Mouse (Mus musculus) left cerebral cortex, adult 2 months (tissue): ENCODE data around the gene Olfr66. TPM values are rescaled to one million over a fixed set of nuclear protein-coding genes. Genes with fewer than 3 reads are reported as not detected.

Experiments
- DNase-seq, 2 experiments: peaks; one replicate each; pipeline ENCODE4 v3.0.0; 2021 to 2022; ENCODE audit warnings: low spot score in 2 of 2, mixed read lengths in 1 of 2; ENCODE audit errors: extremely low spot score in 1 of 2
- H3K27ac ChIP-seq: fragments of 200-600 bp; 2 replicates; pipeline ENCODE4 v1.8.1; 2022
- H3K4me3 ChIP-seq: fragments of 200-600 bp; 2 replicates; pipeline ENCODE4 v1.8.1; 2022
- CTCF ChIP-seq: fragments of 200-600 bp; IDR thresholded peaks from 2 replicates; pipeline ENCODE4 v1.8.1; 2022; ENCODE audit warnings: antibody characterized with exemption, mild to moderate bottlenecking, moderate library complexity
- intact Hi-C: fragments of 180-260 bp; cut with DNase I; formaldehyde crosslinking; loops from one replicate; pipeline ENCODE4 v1.15.1; 2025
- total RNA-seq, 2 experiments: library from RNA; stranded (reverse); gene quantifications; 2 replicates each; pipeline ENCODE4 v1.2.3; 2021

Olfr66 gene
- total RNA-seq, 2 experiments from 2014 or later, result not detected

DNA sequence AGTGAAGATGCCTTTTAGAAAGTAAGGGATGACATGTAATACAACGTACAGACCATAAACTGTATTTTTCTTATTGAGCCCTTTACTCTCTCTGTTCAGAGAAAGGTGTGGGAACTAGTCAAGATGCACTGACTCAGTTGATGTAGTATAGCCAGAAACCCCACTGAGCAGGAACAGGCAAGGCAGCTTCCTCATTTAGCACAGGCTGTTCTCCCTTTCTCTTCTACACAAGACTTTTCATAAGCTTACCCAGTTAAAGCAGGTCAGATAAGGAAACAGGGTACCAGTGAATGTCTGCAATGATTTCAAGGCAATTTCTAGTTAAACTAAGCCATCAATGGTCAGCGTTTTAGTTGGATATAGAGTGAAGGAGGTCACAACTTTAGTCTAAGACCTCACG, 24.5 kb downstream of the Olfr66 start:
- no peak for TF ChIP-seq CTCF
- DNase-seq, result no peak
- no peak overlapping the region for H3K4me3 ChIP-seq
- no peak overlapping the region for H3K27ac ChIP-seq
- intact Hi-C loops, result no loop called here

DNA sequence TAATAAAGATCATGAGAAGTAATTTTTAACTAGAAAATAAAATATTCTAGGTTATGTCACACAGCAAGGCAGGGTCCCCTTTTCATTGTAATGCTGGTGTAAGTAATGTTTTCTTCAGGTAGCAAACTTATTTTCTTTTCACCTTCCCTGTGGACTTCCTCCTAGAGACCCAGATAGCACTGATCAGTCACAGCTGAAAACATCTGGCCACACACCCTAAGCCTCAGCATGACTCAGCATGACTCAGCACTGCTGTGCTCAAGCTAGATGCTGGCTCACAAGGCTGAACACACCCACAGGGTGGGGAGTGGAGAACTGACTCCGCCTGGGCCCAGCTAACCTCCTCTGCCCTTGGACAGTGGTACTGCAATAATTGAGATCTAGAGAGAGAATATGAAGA, 25.2 kb downstream of the Olfr66 start:
- no peak for DNase-seq
- intact Hi-C loops, result no loop called here
- H3K27ac ChIP-seq, result no peak overlapping the region
- no peak overlapping the region for H3K4me3 ChIP-seq
- TF ChIP-seq CTCF, result no peak

DNA sequence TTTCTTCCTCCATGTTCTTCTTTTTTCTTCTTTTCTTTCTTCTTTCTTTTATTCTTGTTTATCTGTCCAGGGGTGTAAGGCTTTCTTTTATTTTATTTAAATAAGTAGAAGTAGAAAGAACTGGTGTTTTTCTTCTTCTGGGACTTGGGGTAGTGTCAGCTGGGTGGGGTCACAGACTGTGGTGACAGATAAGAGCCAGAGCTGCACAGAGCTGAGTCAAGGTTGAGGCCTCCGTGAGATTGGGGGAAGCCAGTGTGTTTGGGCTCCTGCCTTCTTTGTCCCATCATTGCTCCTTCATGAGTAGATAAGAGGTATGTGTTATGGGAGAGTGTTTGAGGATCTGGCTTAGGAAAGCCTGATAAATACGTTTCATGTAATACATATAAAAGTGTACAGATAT, 27.0 kb downstream of the Olfr66 start:
- intact Hi-C loops, result no loop called here
- H3K27ac ChIP-seq, result no peak overlapping the region
- H3K4me3 ChIP-seq, result no peak overlapping the region
- no peak for DNase-seq
- no peak for TF ChIP-seq CTCF

DNA sequence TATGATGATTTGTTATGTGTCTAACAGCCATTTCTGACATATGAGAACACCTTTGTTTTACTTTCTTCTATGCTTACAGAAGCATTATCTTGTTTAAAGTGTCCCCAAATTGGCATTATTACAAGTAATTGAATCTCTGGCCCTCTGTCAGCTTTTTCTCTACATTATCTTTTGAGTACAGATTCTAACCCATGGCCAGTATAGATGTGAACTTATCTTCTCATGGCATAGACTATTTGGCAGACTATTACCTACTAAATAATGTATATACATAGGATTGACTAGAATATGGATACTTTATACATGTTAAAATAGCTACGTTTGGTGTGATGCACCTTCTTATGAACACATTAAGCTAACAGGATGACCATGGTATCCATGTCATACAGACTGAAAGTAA, 31.4 kb downstream of the Olfr66 start:
- no peak for DNase-seq
- intact Hi-C loops, result no loop called here
- H3K4me3 ChIP-seq, result no peak overlapping the region
- H3K27ac ChIP-seq, result no peak overlapping the region
- no peak for TF ChIP-seq CTCF

- intact Hi-C loops, result no loop called here
- H3K4me3 ChIP-seq, result no peak within 1 kb of the TSS
- TF ChIP-seq CTCF, result no peak
- DNase-seq, result no peak
- H3K27ac ChIP-seq, result no peak within 1 kb of the TSS
Observed at GRCm38 (mm10) chr7:103853090-103853489, 33.0 kb downstream of the Olfr66 start, which contains the start of gene Hbb-y. TSS of gene Hbb-y (minus strand) at chr7:103853216.

DNA sequence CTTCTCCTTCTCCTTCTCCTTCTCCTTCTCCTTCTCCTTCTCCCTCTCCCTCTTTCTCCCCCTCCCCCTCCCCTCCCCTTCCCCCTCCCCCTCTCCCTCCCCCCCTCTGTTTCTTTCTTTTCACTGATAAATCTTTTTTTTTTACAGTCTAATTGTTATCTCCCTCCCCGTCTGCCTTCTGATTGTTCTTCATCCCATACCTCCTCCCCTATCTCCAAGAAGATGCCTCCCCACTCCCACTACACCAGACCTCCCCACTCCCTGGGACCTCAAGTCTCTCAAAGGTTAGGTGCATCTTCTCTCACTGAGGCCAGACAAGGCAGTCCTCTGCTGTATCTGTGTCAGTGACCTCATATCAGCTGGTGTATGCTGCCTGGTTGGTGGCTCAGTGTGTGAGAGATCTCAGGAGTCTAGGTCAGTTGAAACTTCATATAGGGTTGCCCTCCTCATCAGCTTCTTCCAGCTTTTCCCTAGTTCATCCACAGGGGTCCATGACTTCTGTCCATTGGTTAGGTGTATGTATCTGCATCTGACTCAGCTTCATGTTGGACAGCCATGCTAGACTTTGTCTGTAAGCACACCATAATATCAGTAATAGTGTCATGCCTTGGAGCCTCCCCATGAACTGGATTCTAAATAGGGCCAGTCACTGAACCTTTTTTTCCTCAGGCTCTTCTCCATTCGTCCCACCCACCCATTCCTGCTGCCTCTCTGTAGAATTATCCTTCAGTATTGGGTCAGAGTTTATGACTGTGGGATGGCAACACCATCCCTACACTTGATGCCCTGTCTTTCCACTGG, 41.3 kb downstream of the Olfr66 start:
- intact Hi-C loops, result no loop called here
- Histone ChIP-seq H3K4me3 (no peak overlapping the region), H3K27ac (no peak overlapping the region)
- TF ChIP-seq CTCF, result no peak
- no peak for DNase-seq

GRCm38 (mm10) chr7:103843034-103843433, 43.0 kb downstream of the Olfr66 start, which contains the start of gene Hbb-bh1:
TSS of gene Hbb-bh1 (minus strand) at chr7:103843164.
- no peak for TF ChIP-seq CTCF
- no peak for DNase-seq
- intact Hi-C loops, result no loop called here
- no peak within 1 kb of the TSS for H3K4me3 ChIP-seq
- no peak within 1 kb of the TSS for H3K27ac ChIP-seq

DNA sequence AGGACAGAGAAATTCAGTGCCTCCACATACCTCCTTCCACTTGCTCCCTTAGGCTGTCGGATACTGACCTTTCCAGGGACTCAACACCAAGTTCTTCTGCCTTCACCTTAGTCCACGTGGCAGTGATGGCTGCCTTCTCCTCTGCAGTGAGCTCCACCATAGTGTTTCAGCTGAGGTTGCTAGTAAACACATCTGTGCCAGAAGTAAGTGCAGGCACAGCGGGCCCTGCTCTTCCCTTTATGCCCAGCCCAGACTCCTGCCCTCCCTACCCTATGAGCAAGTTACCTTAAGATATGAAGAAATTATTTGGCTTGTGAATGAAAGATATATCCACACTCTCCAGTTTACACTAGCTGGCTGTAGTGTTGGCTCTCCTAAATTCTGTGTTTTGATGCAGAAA, 45.8 kb downstream of the Olfr66 start, which contains the start of gene Hbb-bh2:
TSS of gene Hbb-bh2 (minus strand) at position 253 of the 400 bp plus-strand sequence.
- TF ChIP-seq CTCF, result no peak
- H3K4me3 ChIP-seq, result no peak within 1 kb of the TSS
- no peak for DNase-seq
- no peak within 1 kb of the TSS for H3K27ac ChIP-seq
- intact Hi-C loops, result no loop called here

Other genes with a start within 250 kb of the Olfr66 start
- gene Olfr622, start 243.6 kb downstream of the Olfr66 start, total RNA-seq, result not detected
- not detected for gene Olfr623, start 222.6 kb downstream of the Olfr66 start, total RNA-seq
- under 1 TPM in 1 of 2 experiments, not detected in 1; 0.07 TPM for gene Olfr624, start 215.1 kb downstream of the Olfr66 start, total RNA-seq
- gene Olfr625-ps1, start 203.5 kb downstream of the Olfr66 start, total RNA-seq, result not detected
- not detected for gene Olfr243, start 171.6 kb downstream of the Olfr66 start, total RNA-seq
- gene Olfr628, start 155.9 kb downstream of the Olfr66 start, total RNA-seq, result not detected
- not detected for gene Olfr629, start 141.3 kb downstream of the Olfr66 start, total RNA-seq
- gene Olfr630, start 128.9 kb downstream of the Olfr66 start, total RNA-seq, result not detected
- not detected for gene Olfr69, start 114.7 kb downstream of the Olfr66 start, total RNA-seq
- not detected for gene Olfr68, start 106.6 kb downstream of the Olfr66 start, total RNA-seq
- not detected for gene Olfr67, start 94.4 kb downstream of the Olfr66 start, total RNA-seq
- gene Hbb-bt, start 72.3 kb downstream of the Olfr66 start, total RNA-seq, result 10 to 100 TPM; 29.5 to 36.6 TPM
- gene Hbb-bs, start 58.2 kb downstream of the Olfr66 start, total RNA-seq, result 100 to 1,000 TPM; 305 to 339 TPM
- not detected for gene Hbb-bh2, start 45.7 kb downstream of the Olfr66 start, total RNA-seq
- not detected for gene Hbb-bh1, start 43.1 kb downstream of the Olfr66 start, total RNA-seq
- not detected for gene Hbb-y, start 33.0 kb downstream of the Olfr66 start, total RNA-seq
- gene Olfr64, start 8.2 kb upstream of the Olfr66 start, total RNA-seq, result not detected
- gene Olfr65, start 17.2 kb upstream of the Olfr66 start, total RNA-seq, result not detected
- gene Olfr631, start 42.6 kb upstream of the Olfr66 start, total RNA-seq, result not detected
- not detected for gene Olfr632, start 48.1 kb upstream of the Olfr66 start, total RNA-seq
- gene Olfr633, start 58.2 kb upstream of the Olfr66 start, total RNA-seq, result not detected
- under 1 TPM; 0.05 to 0.09 TPM for gene Olfr635, start 84.9 kb upstream of the Olfr66 start, total RNA-seq
- not detected for gene Olfr638, start 112.5 kb upstream of the Olfr66 start, total RNA-seq
- gene Olfr639, start 131.1 kb upstream of the Olfr66 start, total RNA-seq, result under 1 TPM; 0.07 to 0.19 TPM
- not detected for gene Olfr640, start 139.3 kb upstream of the Olfr66 start, total RNA-seq
- not detected for gene Olfr641, start 149.2 kb upstream of the Olfr66 start, total RNA-seq
- gene Olfr642, start 166.4 kb upstream of the Olfr66 start, total RNA-seq, result not detected
- not detected for gene 4930516K23Rik, start 175.2 kb upstream of the Olfr66 start, total RNA-seq
- gene Olfr644, start 185.6 kb upstream of the Olfr66 start, total RNA-seq, result not detected
- not detected for gene Olfr645, start 199.2 kb upstream of the Olfr66 start, total RNA-seq
- gene Olfr646, start 218.6 kb upstream of the Olfr66 start, total RNA-seq, result not detected
- gene Ubqln5, start 243.6 kb upstream of the Olfr66 start, total RNA-seq, result not detected